15 mouse cellular contexts compared by ENCODE assay signal in the genomic region with DNA sequence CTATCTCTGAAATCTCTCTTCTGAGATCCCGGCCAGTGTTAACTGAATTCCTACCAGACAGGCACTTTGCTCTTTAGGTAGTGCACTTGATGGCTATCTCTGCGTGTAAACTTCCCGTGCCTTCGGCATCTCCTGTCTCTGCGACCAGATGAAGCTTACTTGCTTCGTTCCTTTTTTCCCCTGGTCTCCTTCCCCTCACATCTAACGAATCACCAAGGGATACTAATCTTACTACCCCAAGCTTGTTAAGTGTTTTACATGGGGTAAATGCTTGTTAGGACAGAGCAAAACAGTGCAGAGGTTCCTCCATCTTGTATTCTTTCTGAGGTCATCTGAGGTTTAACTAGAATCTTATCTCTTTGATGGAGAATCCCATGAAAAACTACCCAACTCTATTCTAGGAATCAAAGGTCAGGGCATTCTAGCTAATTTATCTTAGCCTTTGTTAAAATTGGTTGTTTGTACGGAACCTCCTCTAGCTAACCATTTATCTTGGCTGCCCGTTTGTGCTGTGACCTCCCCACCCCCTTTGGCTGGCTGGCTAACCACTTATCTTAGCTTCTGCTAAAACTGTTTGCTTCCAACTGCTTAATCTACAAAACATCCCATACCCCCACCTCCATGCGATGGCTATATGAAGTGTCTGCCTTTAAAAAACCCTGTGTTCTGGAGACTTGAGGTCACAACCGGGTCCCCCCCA.
DNase-seq lines count a peak whose midpoint lies in the region; ATAC-seq and TF ChIP-seq lines count a peak whose summit lies in the region.
"Had no signal": no experiment of that assay in that cellular context is flagged by ENCODE, and none has a peak within 500 bp of the region (broad histone marks: within the 10 kb centered on the region; RNA-seq: fewer than 3 reads in every experiment).

No protein-coding gene starts in this region.

- H3K4me3 ChIP-seq in liver, embryonic 14.5 days (ENCODE audit: insufficient read depth in 1 of 2, low read depth in 2 of 2, low read length in 2 of 2) = no peak overlapping the region
- H3K4me3 ChIP-seq in midbrain, embryonic 13.5 days (replicated peaks) = no peak overlapping the region
- H3K4me3 ChIP-seq: erythroblast, embryonic 14.5 days; limb, embryonic 15.5 days had no signal

- peak; percentile 48 to 55 for DNase-seq in heart, adult 18-20 months
- DNase-seq in heart, postnatal 4 days = no peak
- peak; percentile 78 for DNase-seq in adrenal gland, adult 8-10 months
- peak; percentile 4 for DNase-seq in induced T-regulatory cell, adult 2 months (ENCODE audit: low read depth)
- DNase-seq in liver, embryonic 14.5 days (ENCODE audit: low read depth in 3 of 3, low spot score in 3 of 3) = peak in 1 of 3 experiments; percentile 49
- no peak for DNase-seq in left cerebral cortex, postnatal 14 days (ENCODE audit: low spot score in 2 of 2)
- DNase-seq in lung, postnatal 10 days = no peak
- DNase-seq: B cell, adult 2 months; cerebellum, adult 11 months; thymus, adult 18-20 months had no signal

- H3K36me3 ChIP-seq in liver, embryonic 14.5 days (replicated peaks; ENCODE audit: control insufficient read depth, insufficient read depth, low read depth) = no peaks in the 10 kb centered on the region
- H3K36me3 ChIP-seq in midbrain, embryonic 13.5 days = no peaks in the 10 kb centered on the region
- H3K36me3 ChIP-seq: limb, embryonic 15.5 days had no signal

- no peaks in the 10 kb centered on the region for H3K27me3 ChIP-seq in liver, embryonic 14.5 days (ENCODE audit: control insufficient read depth, insufficient read depth, low read length)
- H3K27me3 ChIP-seq in midbrain, embryonic 13.5 days = no peaks in the 10 kb centered on the region
- H3K27me3 ChIP-seq: limb, embryonic 15.5 days had no signal

- peaks cover 39 to 61% of the 10 kb centered on the region in 2 experiments for H3K4me1 ChIP-seq in liver, embryonic 14.5 days (replicated peaks; ENCODE audit: control insufficient read depth in 2 of 2, insufficient read depth in 2 of 2, low read length in 1 of 2)
- no peaks in the 10 kb centered on the region for H3K4me1 ChIP-seq in midbrain, embryonic 13.5 days (replicated peaks)

- H3K9me3 ChIP-seq in liver, embryonic 14.5 days (ENCODE audit: control insufficient read depth, low read length) = no peaks in the 10 kb centered on the region
- H3K9me3 ChIP-seq in midbrain, embryonic 13.5 days = no peaks in the 10 kb centered on the region
- H3K9me3 ChIP-seq: limb, embryonic 15.5 days had no signal

- peak; percentile 42; the same call in 1 of the 2 replicates for ATAC-seq in liver, embryonic 14.5 days (ENCODE audit: insufficient read depth)
- no peak for ATAC-seq in midbrain, embryonic 13.5 days
- ATAC-seq: activated CD4-positive, CD25-positive, alpha-beta regulatory T cell, adult 4 months; hindbrain, postnatal 0 days had no signal

- 8% methylated on average over 11 of the region's 11 CpGs for WGBS in liver, embryonic 14.5 days (ENCODE audit: insufficient replicate concordance)
- 84% methylated on average over 11 of the region's 11 CpGs for WGBS in midbrain, embryonic 13.5 days

- H3K27ac ChIP-seq in liver, embryonic 14.5 days = no peak overlapping the region
- H3K27ac ChIP-seq in midbrain, embryonic 13.5 days = no peak overlapping the region
- H3K27ac ChIP-seq: hindbrain, postnatal 0 days; limb, embryonic 15.5 days had no signal

- no peak overlapping the region for H3K9ac ChIP-seq in liver, embryonic 14.5 days (replicated peaks)
- H3K9ac ChIP-seq in midbrain, embryonic 13.5 days (replicated peaks) = no peak overlapping the region
- H3K9ac ChIP-seq: limb, embryonic 15.5 days had no signal

- intact Hi-C loops in left cerebral cortex, postnatal 14 days (cut with DNase I) = no loop called here

- peak; percentile 49 for TF ChIP-seq EP300 in liver, embryonic 14.5 days (IDR thresholded peaks at IDR 0.05; ENCODE audit: low read depth)

- no peak for TF ChIP-seq CTCF in liver, embryonic 14.5 days (IDR thresholded peaks at IDR 0.05; ENCODE audit: low read depth)

- H3K4me2 ChIP-seq in liver, embryonic 14.5 days (ENCODE audit: low read depth) = peak overlapping the region; percentile 27
- no peak overlapping the region for H3K4me2 ChIP-seq in midbrain, embryonic 13.5 days (replicated peaks)
- H3K4me2 ChIP-seq: limb, embryonic 15.5 days had no signal

Comparison
In these comparisons a context has a peak if more than half of its experiments do, and no peak if none do; other contexts are left out.
1. DNase-seq: peak in heart, adult 18-20 months (2 of 2), adrenal gland, adult 8-10 months (single experiment) and induced T-regulatory cell, adult 2 months (single experiment); none in heart, postnatal 4 days (single experiment), left cerebral cortex, postnatal 14 days (0 of 2) and lung, postnatal 10 days (single experiment).